In the genomic region with DNA sequence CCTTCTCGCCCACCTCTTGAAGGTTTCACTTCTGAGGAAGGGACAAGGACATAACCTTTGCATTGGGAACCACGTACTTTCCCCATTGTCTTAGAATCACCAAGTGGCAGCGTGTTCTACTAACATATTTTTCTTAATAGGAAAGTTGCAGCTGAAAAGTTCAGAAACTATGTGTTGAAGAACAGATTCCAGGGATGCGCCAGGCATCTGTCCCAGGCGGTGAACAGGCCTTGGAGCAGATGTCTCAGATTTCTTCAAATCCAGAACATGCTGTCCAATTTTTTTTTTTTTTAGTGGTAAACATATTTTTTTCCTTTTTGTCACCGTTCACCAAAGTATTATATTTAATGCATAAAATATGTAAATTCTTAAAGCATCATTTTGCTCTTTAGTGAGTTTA, we compare ENCODE assay signal across 28 mouse cellular contexts.
DNase-seq lines count a peak whose midpoint lies in the region; ATAC-seq and TF ChIP-seq lines count a peak whose summit lies in the region.
"Had no signal": no experiment of that assay in that cellular context is flagged by ENCODE, and none has a peak within 500 bp of the region (broad histone marks: within the 10 kb centered on the region; RNA-seq: fewer than 3 reads in every experiment).

No protein-coding gene starts in this region.

- no peaks in the 10 kb centered on the region for H3K9me3 ChIP-seq in forebrain, postnatal 0 days (ENCODE audit: low read length)
- H3K9me3 ChIP-seq in forebrain, embryonic 16.5 days (ENCODE audit: control insufficient read depth, low read length): no peaks in the 10 kb centered on the region
- no peaks in the 10 kb centered on the region for H3K9me3 ChIP-seq in neural tube, embryonic 15.5 days (replicated peaks)
- H3K9me3 ChIP-seq in midbrain, embryonic 13.5 days: no peaks in the 10 kb centered on the region
- H3K9me3 ChIP-seq: forebrain, embryonic 12.5 days; limb, embryonic 15.5 days; liver, embryonic 15.5 days; neural tube, embryonic 13.5 days had no signal

- no peaks in the 10 kb centered on the region for H3K4me1 ChIP-seq in forebrain, postnatal 0 days (ENCODE audit: insufficient read depth)
- peaks cover 12% of the 10 kb centered on the region for H3K4me1 ChIP-seq in forebrain, embryonic 16.5 days (replicated peaks; ENCODE audit: control insufficient read depth, insufficient read depth, low read length)
- H3K4me1 ChIP-seq in neural tube, embryonic 15.5 days: peaks cover 9% of the 10 kb centered on the region
- H3K4me1 ChIP-seq in midbrain, embryonic 13.5 days (replicated peaks): peaks cover 17% of the 10 kb centered on the region
- H3K4me1 ChIP-seq: limb, embryonic 15.5 days; liver, embryonic 15.5 days had no signal

- 65% methylated on average over 6 of the region's 6 CpGs for WGBS in forebrain, postnatal 0 days
- WGBS in forebrain, embryonic 16.5 days: 65% methylated on average over 6 of the region's 6 CpGs
- WGBS in neural tube, embryonic 15.5 days: 87% methylated on average over 6 of the region's 6 CpGs
- WGBS in midbrain, embryonic 13.5 days: 92% methylated on average over 6 of the region's 6 CpGs

- peak; percentile 70 for DNase-seq in forebrain, postnatal 0 days
- peak; percentile 70 for DNase-seq in brain, embryonic 14.5 days (ENCODE audit: low read depth)
- peak; percentile 39 to 51 for DNase-seq in layer of hippocampus, adult 2 months (ENCODE audit: low spot score in 2 of 2)
- peak; percentile 30 to 45 for DNase-seq in layer of hippocampus, postnatal 36 days
- no peak for DNase-seq in thymus, postnatal 4 days
- DNase-seq: adrenal gland, postnatal 14 days; cerebellum, adult 11 months; cerebellum, adult 9-11 months; gastrocnemius, postnatal 14 days; heart, postnatal 36 days; kidney, adult 18-20 months; kidney, postnatal 4 days; left cerebral cortex, postnatal 4 days; thymus, adult 18-20 months had no signal

- no peaks in the 10 kb centered on the region for H3K36me3 ChIP-seq in forebrain, postnatal 0 days (ENCODE audit: insufficient read depth)
- no peaks in the 10 kb centered on the region for H3K36me3 ChIP-seq in forebrain, embryonic 16.5 days (ENCODE audit: control insufficient read depth, insufficient read depth)
- H3K36me3 ChIP-seq in neural tube, embryonic 15.5 days: no peaks in the 10 kb centered on the region
- H3K36me3 ChIP-seq in midbrain, embryonic 13.5 days: no peaks in the 10 kb centered on the region
- H3K36me3 ChIP-seq: forebrain, embryonic 12.5 days; limb, embryonic 15.5 days; liver, embryonic 15.5 days; neural tube, embryonic 13.5 days had no signal

- no peak for TF ChIP-seq POLR2A in brain, embryonic 14.5 days (IDR thresholded peaks at IDR 0.05; ENCODE audit: borderline replicate concordance, extremely low read depth, insufficient read depth, insufficient read length, poor library complexity, severe bottlenecking)

- ATAC-seq in forebrain, postnatal 0 days: no peak
- ATAC-seq in forebrain, embryonic 16.5 days: no peak
- no peak for ATAC-seq in neural tube, embryonic 15.5 days (ENCODE audit: low FRiP score)
- no peak for ATAC-seq in midbrain, embryonic 13.5 days
- ATAC-seq: CD4-positive, CD25-positive, alpha-beta regulatory T cell, adult 4 months; inflammation-experienced regulatory T-cells, adult 6 months; midbrain, embryonic 16.5 days had no signal

- H3K4me3 ChIP-seq in forebrain, postnatal 0 days (ENCODE audit: low read depth, low read length): no peak overlapping the region
- H3K4me3 ChIP-seq in forebrain, embryonic 16.5 days (replicated peaks; ENCODE audit: low read length): no peak overlapping the region
- no peak overlapping the region for H3K4me3 ChIP-seq in layer of hippocampus, adult 2 months
- no peak overlapping the region for H3K4me3 ChIP-seq in neural tube, embryonic 15.5 days (replicated peaks)
- H3K4me3 ChIP-seq in midbrain, embryonic 13.5 days (replicated peaks): no peak overlapping the region
- H3K4me3 ChIP-seq: erythroblast, embryonic 14.5 days; forebrain, embryonic 12.5 days; limb, embryonic 15.5 days; liver, embryonic 15.5 days; myocyte; neural tube, embryonic 13.5 days had no signal

- TF ChIP-seq CTCF in forebrain, postnatal 0 days (IDR thresholded peaks at IDR 0.05; ENCODE audit: low read depth): no peak
- no peak for TF ChIP-seq CTCF in brain, embryonic 14.5 days (IDR thresholded peaks at IDR 0.05; ENCODE audit: borderline replicate concordance, extremely low read depth, insufficient read depth, insufficient read length)
- TF ChIP-seq CTCF in layer of hippocampus, adult 2 months (conservative IDR thresholded peaks at IDR 0.05): no peak

- H3K9ac ChIP-seq in forebrain, postnatal 0 days: no peak overlapping the region
- H3K9ac ChIP-seq in forebrain, embryonic 16.5 days (replicated peaks; ENCODE audit: low read depth, low read length): no peak overlapping the region
- H3K9ac ChIP-seq in neural tube, embryonic 15.5 days (replicated peaks): no peak overlapping the region
- H3K9ac ChIP-seq in midbrain, embryonic 13.5 days (replicated peaks): no peak overlapping the region
- H3K9ac ChIP-seq: forebrain, embryonic 12.5 days; hindbrain, embryonic 14.5 days; limb, embryonic 15.5 days; liver, embryonic 15.5 days; neural tube, embryonic 13.5 days had no signal

- H3K27ac ChIP-seq in forebrain, postnatal 0 days (ENCODE audit: low read depth, low read length): no peak overlapping the region
- no peak overlapping the region for H3K27ac ChIP-seq in forebrain, embryonic 16.5 days (ENCODE audit: low read length)
- no peak overlapping the region for H3K27ac ChIP-seq in layer of hippocampus, adult 2 months
- H3K27ac ChIP-seq in neural tube, embryonic 15.5 days (replicated peaks): no peak overlapping the region
- no peak overlapping the region for H3K27ac ChIP-seq in midbrain, embryonic 13.5 days
- H3K27ac ChIP-seq: forebrain, embryonic 12.5 days; limb, embryonic 15.5 days; liver, embryonic 15.5 days; macrophage; neural tube, embryonic 13.5 days had no signal

- H3K4me2 ChIP-seq in forebrain, postnatal 0 days (ENCODE audit: low read depth): no peak overlapping the region
- H3K4me2 ChIP-seq in forebrain, embryonic 16.5 days (ENCODE audit: low read length): no peak overlapping the region
- H3K4me2 ChIP-seq in neural tube, embryonic 15.5 days: no peak overlapping the region
- no peak overlapping the region for H3K4me2 ChIP-seq in midbrain, embryonic 13.5 days (replicated peaks)
- H3K4me2 ChIP-seq: forebrain, embryonic 12.5 days; hindbrain, embryonic 14.5 days; limb, embryonic 15.5 days; liver, embryonic 15.5 days; neural tube, embryonic 13.5 days had no signal

- no peaks in the 10 kb centered on the region for H3K27me3 ChIP-seq in forebrain, postnatal 0 days (ENCODE audit: insufficient read depth, low read length)
- H3K27me3 ChIP-seq in forebrain, embryonic 16.5 days (replicated peaks; ENCODE audit: control insufficient read depth, insufficient read depth, low read length): no peaks in the 10 kb centered on the region
- H3K27me3 ChIP-seq in neural tube, embryonic 15.5 days (replicated peaks): no peaks in the 10 kb centered on the region
- H3K27me3 ChIP-seq in midbrain, embryonic 13.5 days: no peaks in the 10 kb centered on the region
- H3K27me3 ChIP-seq: forebrain, embryonic 12.5 days; limb, embryonic 15.5 days; neural tube, embryonic 13.5 days had no signal
